Mouse (Mus musculus) embryonic fibroblast, embryonic 13.5 days (primary cell): ENCODE measurements around the gene Ago4.

ENCODE experiments used
- CTCF ChIP-seq: IDR thresholded peaks from 2 replicates; pipeline ENCODE4 v1.5.1; 2011; ENCODE audit warnings: mild to moderate bottlenecking, control low read depth, low read length, moderate library complexity, borderline replicate concordance; ENCODE audit not compliant: insufficient read depth
- POLR2A ChIP-seq: IDR thresholded peaks from 2 replicates; pipeline ENCODE4 v1.6.1; 2011; ENCODE audit warnings: low read depth, mild to moderate bottlenecking, control low read depth, low read length, moderate library complexity

DNA sequence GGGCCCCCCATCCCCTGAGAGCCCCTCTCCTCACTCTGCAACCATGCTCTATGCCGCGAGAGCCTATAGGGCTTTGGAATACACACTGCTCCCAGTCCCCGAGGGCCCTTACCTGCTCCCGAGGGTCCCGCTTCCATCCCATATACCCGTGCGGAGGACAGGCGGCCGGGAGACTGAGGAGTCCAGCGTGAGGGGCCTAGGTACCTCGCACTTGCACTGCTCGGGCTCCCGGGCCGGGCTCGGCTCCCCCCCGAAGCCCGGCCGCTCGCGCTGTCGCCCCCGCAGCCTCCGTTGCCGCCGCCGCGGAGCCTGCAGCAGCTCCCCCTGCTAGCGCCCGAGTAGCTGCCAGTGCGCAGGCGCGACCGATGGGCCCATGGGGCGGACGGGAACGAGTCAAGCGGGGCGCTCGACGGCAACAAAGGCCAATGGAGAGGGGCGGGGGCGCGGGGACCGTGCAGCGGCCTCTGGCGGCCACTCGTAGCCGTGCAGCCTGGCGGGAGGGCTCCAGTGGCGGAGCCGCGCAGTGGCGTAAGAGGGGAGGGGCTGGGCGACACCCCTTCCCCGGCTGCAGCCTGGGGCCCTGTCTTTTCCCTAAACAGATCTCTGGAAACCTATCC lies 64.9 kb downstream of the Ago4 start, which contains the start of gene Ago1:
- peak; percentile 67 for TF ChIP-seq POLR2A
- TF ChIP-seq CTCF = peak; percentile 67
